Mouse (Mus musculus): ENCODE measurements around the gene Ap3d1. TPM values are rescaled to one million over a fixed set of nuclear protein-coding genes. Genes with fewer than 3 reads are reported as not detected.

Ap3d1 gene
- polyA plus RNA-seq, 1 experiment from 2014 or later, result 41.3 TPM

DNA sequence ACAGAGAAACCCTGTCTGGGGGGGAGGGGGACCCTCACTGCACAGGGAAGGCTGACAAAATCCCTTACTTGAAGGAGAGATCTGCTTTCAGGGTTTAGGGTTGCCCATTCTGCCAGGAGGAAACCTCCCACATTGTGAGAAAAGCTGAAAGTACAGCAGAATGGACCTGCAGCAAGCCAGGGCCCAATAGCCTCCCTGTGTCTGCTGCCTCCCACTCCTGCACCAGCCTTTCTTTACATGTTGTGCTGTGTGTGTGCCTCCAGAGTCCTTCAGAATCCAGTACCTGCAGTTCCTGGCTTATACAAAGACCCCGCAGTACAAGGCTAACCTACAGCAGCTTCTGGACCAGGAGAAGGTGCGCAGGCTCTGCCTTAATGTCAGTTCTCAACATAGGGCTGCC is 42.2 kb upstream of the Ap3d1 start:
- Histone ChIP-seq H3K27me3 (replicated peaks; ENCODE audit: control insufficient read depth, insufficient read depth, low read length) (no peaks in the 10 kb centered on the region), H3K4me2 (replicated peaks; ENCODE audit: low read depth) (no peak overlapping the region), H3K9ac (ENCODE audit: low read depth, low read length) (no peak overlapping the region), H3K27ac (ENCODE audit: low read depth, low read length) (no peak overlapping the region), H3K9me3 (ENCODE audit: control insufficient read depth) (no peaks in the 10 kb centered on the region), H3K4me3 (ENCODE audit: low read depth, low read length) (no peak overlapping the region), H3K4me1 (replicated peaks; ENCODE audit: control insufficient read depth, insufficient read depth, low read length) (no peaks in the 10 kb centered on the region), H3K36me3 (ENCODE audit: control insufficient read depth, insufficient read depth) (peaks cover 99% of the 10 kb centered on the region)
- TF ChIP-seq CTCF (IDR thresholded peaks at IDR 0.05; ENCODE audit: low read depth), result no peak
- WGBS, result 96% methylated on average over 2 of the region's 2 CpGs
- ATAC-seq, result no peak

DNA sequence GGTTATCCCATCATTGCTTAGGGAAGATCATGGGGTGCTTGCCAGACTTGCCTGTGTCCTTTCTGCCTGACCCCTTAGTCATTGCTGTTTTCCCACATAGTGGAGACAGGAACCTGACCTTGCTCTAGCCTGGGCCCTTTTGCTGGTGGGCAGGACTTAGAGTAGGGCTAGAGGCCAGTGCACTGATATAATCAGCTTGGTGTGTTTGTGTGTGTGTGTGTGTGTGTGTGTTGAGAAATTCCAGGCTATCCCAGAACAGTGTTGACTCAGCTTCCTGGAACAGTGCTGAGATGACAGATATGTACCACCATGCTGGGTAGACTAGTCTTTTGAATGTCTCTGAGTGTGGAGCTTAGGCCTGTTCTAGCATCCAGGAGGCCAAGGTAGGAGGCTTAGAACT is 37.5 kb upstream of the Ap3d1 start:
- Histone ChIP-seq H3K9me3 (ENCODE audit: control insufficient read depth) (no peaks in the 10 kb centered on the region), H3K27me3 (replicated peaks; ENCODE audit: control insufficient read depth, insufficient read depth, low read length) (no peaks in the 10 kb centered on the region), H3K4me2 (replicated peaks; ENCODE audit: low read depth) (no peak overlapping the region), H3K4me3 (ENCODE audit: low read depth, low read length) (no peak overlapping the region), H3K4me1 (replicated peaks; ENCODE audit: control insufficient read depth, insufficient read depth, low read length) (no peaks in the 10 kb centered on the region), H3K27ac (ENCODE audit: low read depth, low read length) (no peak overlapping the region), H3K36me3 (ENCODE audit: control insufficient read depth, insufficient read depth) (peaks cover 96% of the 10 kb centered on the region), H3K9ac (ENCODE audit: low read depth, low read length) (no peak overlapping the region)
- ATAC-seq, result no peak
- TF ChIP-seq CTCF (IDR thresholded peaks at IDR 0.05; ENCODE audit: low read depth), result no peak

DNA sequence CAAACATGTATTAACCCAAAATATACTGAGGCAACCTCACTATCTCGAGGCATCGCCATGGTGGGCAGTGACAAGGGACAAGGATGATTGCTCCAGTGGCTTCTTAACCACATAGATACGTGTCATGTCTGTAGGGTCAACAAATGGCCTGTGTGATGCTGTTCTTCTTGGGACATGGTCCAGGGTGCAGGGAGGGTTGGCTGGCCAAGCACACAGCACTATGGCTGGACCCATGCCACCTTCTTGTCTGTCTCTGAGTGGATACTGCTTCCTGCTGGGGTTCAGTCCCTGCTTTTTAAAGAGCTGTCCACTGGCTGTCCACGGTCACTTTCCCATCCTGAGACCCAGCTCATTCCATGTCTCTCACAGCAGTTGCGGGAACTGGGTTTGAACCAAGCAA is 35.1 kb upstream of the Ap3d1 start:
- Histone ChIP-seq H3K27me3 (replicated peaks; ENCODE audit: control insufficient read depth, insufficient read depth, low read length) (no peaks in the 10 kb centered on the region), H3K36me3 (ENCODE audit: control insufficient read depth, insufficient read depth) (peaks cover 96% of the 10 kb centered on the region), H3K9ac (ENCODE audit: low read depth, low read length) (no peak overlapping the region), H3K4me2 (replicated peaks; ENCODE audit: low read depth) (no peak overlapping the region), H3K27ac (ENCODE audit: low read depth, low read length) (no peak overlapping the region), H3K4me3 (ENCODE audit: low read depth, low read length) (no peak overlapping the region), H3K9me3 (ENCODE audit: control insufficient read depth) (no peaks in the 10 kb centered on the region), H3K4me1 (replicated peaks; ENCODE audit: control insufficient read depth, insufficient read depth, low read length) (no peaks in the 10 kb centered on the region)
- 90% methylated on average over 5 of the region's 5 CpGs for WGBS
- no peak for ATAC-seq
- no peak for TF ChIP-seq CTCF (IDR thresholded peaks at IDR 0.05; ENCODE audit: low read depth)

DNA sequence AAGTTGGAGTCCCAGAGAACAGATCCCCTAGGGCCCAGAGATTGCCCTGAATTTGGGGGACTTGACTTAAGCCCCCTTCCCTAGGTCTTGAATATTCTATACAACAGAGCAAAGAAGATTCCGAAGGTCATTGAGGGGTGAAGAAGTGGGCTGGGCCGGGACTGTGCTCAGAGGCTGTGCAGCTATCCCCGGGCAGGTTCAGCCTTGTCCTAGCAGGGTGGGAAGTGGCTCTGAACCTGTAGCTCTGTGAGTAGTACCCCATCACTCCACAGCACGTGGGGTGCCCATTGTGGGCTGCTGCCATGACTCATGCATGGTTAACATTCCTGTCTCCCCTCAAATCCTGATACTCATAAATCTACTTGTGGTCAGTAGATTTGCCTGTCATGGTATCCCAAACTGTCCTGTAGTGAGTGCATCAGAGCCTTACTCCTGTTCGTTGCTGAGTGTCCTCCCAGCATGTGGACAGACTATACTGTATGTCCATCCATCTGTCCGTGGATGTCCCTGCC is 34.4 kb upstream of the Ap3d1 start:
- peaks cover 97% of the 10 kb centered on the region for H3K36me3 ChIP-seq (ENCODE audit: control insufficient read depth, insufficient read depth)
- no peak overlapping the region for H3K4me3 ChIP-seq (ENCODE audit: low read depth, low read length)
- no peak overlapping the region for H3K9ac ChIP-seq (ENCODE audit: low read depth, low read length)
- H3K4me2 ChIP-seq (replicated peaks; ENCODE audit: low read depth), result no peak overlapping the region
- no peak for ATAC-seq
- no peak for TF ChIP-seq CTCF (IDR thresholded peaks at IDR 0.05; ENCODE audit: low read depth)
- H3K4me1 ChIP-seq (replicated peaks; ENCODE audit: control insufficient read depth, insufficient read depth, low read length), result no peaks in the 10 kb centered on the region
- H3K27ac ChIP-seq (ENCODE audit: low read depth, low read length), result no peak overlapping the region
- H3K9me3 ChIP-seq (ENCODE audit: control insufficient read depth), result no peaks in the 10 kb centered on the region
- no peaks in the 10 kb centered on the region for H3K27me3 ChIP-seq (replicated peaks; ENCODE audit: control insufficient read depth, insufficient read depth, low read length)
- 84% methylated on average over 6 of the region's 6 CpGs for WGBS

DNA sequence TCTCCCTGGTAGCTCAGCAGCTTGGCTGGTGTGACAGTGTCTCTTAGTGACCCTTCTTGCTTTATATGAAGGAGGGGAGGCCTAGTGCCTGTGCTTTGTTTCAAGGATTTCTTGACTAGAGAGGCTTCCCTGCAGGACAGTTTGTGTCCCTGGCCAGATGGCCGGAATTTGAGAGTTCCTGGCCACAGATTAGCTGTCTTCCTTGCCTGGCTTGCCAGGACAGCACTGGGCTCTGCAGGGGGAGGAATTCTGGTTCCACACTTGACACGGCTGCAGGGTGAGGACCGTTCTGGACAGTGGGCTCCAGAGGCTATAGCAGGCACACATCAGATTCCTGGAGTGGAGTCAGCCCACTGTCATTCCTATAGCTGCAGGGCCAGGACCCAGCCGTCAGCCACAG is 33.7 kb upstream of the Ap3d1 start:
- Histone ChIP-seq H3K27ac (ENCODE audit: low read depth, low read length) (no peak overlapping the region), H3K4me1 (replicated peaks; ENCODE audit: control insufficient read depth, insufficient read depth, low read length) (no peaks in the 10 kb centered on the region), H3K9ac (ENCODE audit: low read depth, low read length) (no peak overlapping the region), H3K4me3 (ENCODE audit: low read depth, low read length) (no peak overlapping the region), H3K36me3 (ENCODE audit: control insufficient read depth, insufficient read depth) (peaks cover 97% of the 10 kb centered on the region), H3K9me3 (ENCODE audit: control insufficient read depth) (no peaks in the 10 kb centered on the region), H3K4me2 (replicated peaks; ENCODE audit: low read depth) (no peak overlapping the region), H3K27me3 (replicated peaks; ENCODE audit: control insufficient read depth, insufficient read depth, low read length) (no peaks in the 10 kb centered on the region)
- ATAC-seq, result no peak
- TF ChIP-seq CTCF (IDR thresholded peaks at IDR 0.05; ENCODE audit: low read depth), result no peak
- WGBS, result 97% methylated on average over 4 of the region's 4 CpGs

DNA sequence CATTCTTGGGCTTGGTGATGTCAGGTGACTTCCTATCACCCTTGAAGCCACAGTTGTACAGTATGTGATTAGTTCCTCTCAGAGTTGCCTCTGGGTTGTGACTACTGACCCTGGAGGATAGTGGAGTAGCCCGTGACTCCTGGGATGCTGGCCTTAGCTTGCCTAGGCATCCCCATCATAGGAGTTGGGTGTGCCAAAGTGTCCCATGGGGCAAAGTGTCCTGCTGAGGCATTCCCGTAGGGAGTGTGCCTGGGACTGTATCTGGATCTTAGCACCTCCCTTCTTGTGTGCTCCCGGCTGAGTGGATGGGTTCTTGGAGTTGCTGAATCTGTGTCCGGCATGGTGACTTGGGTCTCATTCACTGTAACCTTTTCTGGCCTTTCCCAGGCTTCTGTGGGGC is 32.9 kb upstream of the Ap3d1 start:
- Histone ChIP-seq H3K9ac (ENCODE audit: low read depth, low read length) (no peak overlapping the region), H3K36me3 (ENCODE audit: control insufficient read depth, insufficient read depth) (peaks cover 97% of the 10 kb centered on the region), H3K4me2 (replicated peaks; ENCODE audit: low read depth) (no peak overlapping the region), H3K27me3 (replicated peaks; ENCODE audit: control insufficient read depth, insufficient read depth, low read length) (no peaks in the 10 kb centered on the region), H3K4me3 (ENCODE audit: low read depth, low read length) (no peak overlapping the region), H3K9me3 (ENCODE audit: control insufficient read depth) (no peaks in the 10 kb centered on the region), H3K27ac (ENCODE audit: low read depth, low read length) (no peak overlapping the region), H3K4me1 (replicated peaks; ENCODE audit: control insufficient read depth, insufficient read depth, low read length) (no peaks in the 10 kb centered on the region)
- WGBS, result 92% methylated on average over 4 of the region's 4 CpGs
- no peak for TF ChIP-seq CTCF (IDR thresholded peaks at IDR 0.05; ENCODE audit: low read depth)
- ATAC-seq, result 0 out of 2 replicates have a peak, but pooled peaks have one; percentile 6

DNA sequence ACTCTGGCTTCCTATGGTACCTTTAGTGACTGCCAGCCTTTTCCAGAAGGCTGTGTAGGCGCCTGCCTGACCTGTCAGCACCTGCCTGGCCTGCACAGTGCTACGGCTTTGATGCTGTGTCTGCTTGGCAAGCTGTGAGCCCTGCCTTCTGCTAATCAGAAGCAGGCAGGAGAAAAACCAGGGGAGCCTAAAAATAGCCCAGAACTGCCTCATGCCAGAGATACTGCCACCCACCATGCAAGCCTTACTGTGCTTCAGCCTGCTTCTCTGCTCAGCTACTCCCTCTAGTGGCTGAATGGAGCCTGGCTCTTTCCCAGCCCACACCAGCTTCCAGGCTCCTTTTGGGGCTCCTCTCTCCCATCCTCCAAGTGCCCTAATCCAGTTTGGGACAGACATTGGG is 32.5 kb upstream of the Ap3d1 start:
- Histone ChIP-seq H3K27ac (ENCODE audit: low read depth, low read length) (no peak overlapping the region), H3K4me1 (replicated peaks; ENCODE audit: control insufficient read depth, insufficient read depth, low read length) (no peaks in the 10 kb centered on the region), H3K4me2 (replicated peaks; ENCODE audit: low read depth) (no peak overlapping the region), H3K9me3 (ENCODE audit: control insufficient read depth) (no peaks in the 10 kb centered on the region), H3K36me3 (ENCODE audit: control insufficient read depth, insufficient read depth) (peaks cover 97% of the 10 kb centered on the region), H3K9ac (ENCODE audit: low read depth, low read length) (no peak overlapping the region), H3K27me3 (replicated peaks; ENCODE audit: control insufficient read depth, insufficient read depth, low read length) (no peaks in the 10 kb centered on the region), H3K4me3 (ENCODE audit: low read depth, low read length) (no peak overlapping the region)
- peak; percentile 53 for ATAC-seq
- WGBS, result 54% methylated on average over 2 of the region's 2 CpGs
- TF ChIP-seq CTCF (IDR thresholded peaks at IDR 0.05; ENCODE audit: low read depth), result peak; percentile 94

Data from intestine, postnatal 0 days (tissue).